Mouse (Mus musculus) heart, postnatal 0 days (tissue): ENCODE measurements at regions not wholly inside any gene's neighbourhood (a gene's known extent, or its start where the extent isn't known, plus 50 kb on each side); places are given as distances from the start of the nearest gene placed in this dataset.

Experiments used
- CTCF ChIP-seq: IDR thresholded peaks from 2 replicates; pipeline ENCODE4 v1.5.1; 2016; ENCODE audit warnings: antibody characterized with exemption, control low read depth, low read depth
- EP300 ChIP-seq: IDR thresholded peaks from 2 replicates; pipeline ENCODE4 v1.6.1; 2016; ENCODE audit warnings: antibody characterized with exemption, low read depth

GRCm38 (mm10) chr14:36340832-36341231 lies 246.1 kb downstream of the 4930474N05Rik start:
- no peak for TF ChIP-seq CTCF
- no peak for TF ChIP-seq EP300
